Mouse (Mus musculus): ENCODE data around the gene Sesn2. TPM values are rescaled to one million over a fixed set of nuclear protein-coding genes. Genes with fewer than 3 reads are reported as not detected.

Sesn2 gene
- polyA plus RNA-seq, 1 experiment from 2014 or later = 7.7 TPM

DNA sequence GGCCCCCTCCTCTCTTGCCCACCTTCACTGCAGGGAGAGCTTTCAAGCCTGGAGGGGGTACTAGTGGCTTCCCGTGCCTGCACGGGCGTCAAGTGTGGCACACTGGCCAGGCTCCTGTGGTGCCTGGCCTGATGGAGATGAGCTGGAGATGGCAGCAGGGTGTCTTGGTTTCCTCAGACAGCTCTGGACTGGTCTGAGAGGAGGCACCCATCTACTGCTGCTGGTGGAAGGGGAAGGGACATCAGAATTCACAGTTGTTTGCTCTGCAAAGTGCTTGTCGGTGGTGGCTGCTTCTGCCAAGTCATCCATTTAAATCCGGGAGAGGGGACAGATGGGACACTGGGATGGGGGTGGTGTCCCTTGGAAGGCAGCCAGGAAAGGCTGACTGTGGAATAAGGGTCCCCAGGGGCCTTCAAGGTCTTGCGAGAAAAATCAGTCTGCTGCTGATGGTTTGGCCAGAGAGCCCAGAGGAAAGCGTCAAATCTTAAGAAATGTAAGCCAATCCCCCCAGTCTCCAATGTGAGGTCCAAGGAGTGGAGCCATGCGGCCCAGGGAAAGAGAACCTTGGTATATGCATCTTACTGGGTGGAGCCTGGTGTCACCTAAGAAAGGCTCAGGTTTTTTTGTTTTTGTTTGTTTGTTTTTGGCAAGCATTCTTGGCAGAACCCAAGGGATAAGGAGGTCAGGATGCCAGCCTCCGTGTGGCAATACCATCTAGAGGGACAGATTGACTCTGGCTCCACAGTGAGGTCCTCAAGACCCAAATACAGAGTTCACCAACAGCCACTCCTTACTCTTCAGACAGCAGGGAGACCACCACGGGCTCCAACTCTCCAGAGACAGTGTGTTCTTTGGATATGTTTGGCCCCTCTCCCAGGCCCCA lies 17.9 kb downstream of the Sesn2 start:
- Histone ChIP-seq H3K9ac (ENCODE audit: low read length) (no peak overlapping the region), H3K27me3 (ENCODE audit: control insufficient read depth, insufficient read depth, low read length) (no peaks in the 10 kb centered on the region), H3K9me3 (ENCODE audit: control insufficient read depth, low read length) (no peaks in the 10 kb centered on the region), H3K4me1 (ENCODE audit: control insufficient read depth, insufficient read depth, low read length) (0 out of 2 replicates have a peak, but pooled peaks cover 3% of the 10 kb centered on the region), H3K27ac (replicated peaks; ENCODE audit: low read depth, low read length) (no peak overlapping the region), H3K4me2 (ENCODE audit: low read depth, severe bottlenecking) (no peak overlapping the region), H3K4me3 (ENCODE audit: low read depth, low read length) (no peak overlapping the region), H3K36me3 (ENCODE audit: control insufficient read depth, insufficient read depth, low read length) (peaks cover 2% of the 10 kb centered on the region; the same call in 1 of the 2 replicates)
- no peak for DNase-seq (ENCODE audit: low spot score)
- ATAC-seq (ENCODE audit: insufficient number of reproducible peaks, low FRiP score, low TSS enrichment, low read depth) = no peak
- WGBS = 84% methylated on average over 10 of the region's 10 CpGs

DNA sequence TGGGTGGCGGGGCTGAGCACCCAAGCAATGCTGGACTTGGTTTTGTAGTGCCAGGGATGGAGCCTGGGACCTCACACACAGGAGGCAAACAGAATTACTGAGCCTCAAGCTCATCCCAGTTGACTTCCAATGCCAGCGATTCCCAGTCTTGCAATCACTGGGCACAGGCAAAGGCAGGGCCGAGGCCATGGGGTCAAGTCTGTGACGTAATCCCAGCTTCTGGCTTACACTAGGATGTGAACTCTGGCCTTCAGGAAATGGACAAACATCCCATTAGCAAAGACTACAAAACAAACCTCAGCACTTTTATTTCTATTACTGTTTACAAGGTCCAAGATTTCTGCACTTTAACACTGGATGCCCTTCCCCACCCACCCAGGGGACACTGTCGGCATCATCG lies 18.6 kb downstream of the Sesn2 start:
- no peak for ATAC-seq (ENCODE audit: insufficient number of reproducible peaks, low FRiP score, low TSS enrichment, low read depth)
- Histone ChIP-seq H3K27me3 (ENCODE audit: control insufficient read depth, insufficient read depth, low read length) (no peaks in the 10 kb centered on the region), H3K36me3 (ENCODE audit: control insufficient read depth, insufficient read depth, low read length) (peaks cover 2% of the 10 kb centered on the region; the same call in 1 of the 2 replicates), H3K9ac (ENCODE audit: low read length) (no peak overlapping the region), H3K4me2 (ENCODE audit: low read depth, severe bottlenecking) (no peak overlapping the region), H3K4me1 (ENCODE audit: control insufficient read depth, insufficient read depth, low read length) (0 out of 2 replicates have a peak, but pooled peaks cover 3% of the 10 kb centered on the region), H3K4me3 (ENCODE audit: low read depth, low read length) (no peak overlapping the region), H3K27ac (replicated peaks; ENCODE audit: low read depth, low read length) (no peak overlapping the region), H3K9me3 (ENCODE audit: control insufficient read depth, low read length) (no peaks in the 10 kb centered on the region)
- no peak for DNase-seq (ENCODE audit: low spot score)
- 86% methylated on average over 6 of the region's 6 CpGs for WGBS

DNA sequence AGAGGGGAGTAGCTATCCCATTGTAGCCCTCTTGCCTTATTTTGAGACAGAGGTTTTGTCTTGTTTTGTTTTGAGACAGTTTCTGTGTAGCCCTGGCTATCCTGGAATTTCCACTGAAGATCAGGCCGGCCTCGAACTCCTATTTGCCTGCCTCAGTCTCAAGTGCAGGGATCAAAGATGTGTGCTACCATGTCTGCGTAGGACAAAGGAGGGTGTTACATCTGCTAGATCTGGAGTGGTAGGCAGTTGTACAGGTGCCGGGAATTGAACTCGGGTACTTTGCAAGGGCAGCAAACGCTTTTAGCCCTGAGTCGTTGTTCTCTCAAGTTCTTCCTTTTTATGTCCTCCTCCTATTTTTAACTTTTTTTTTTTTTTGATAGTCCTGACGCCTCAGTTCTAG lies 19.2 kb downstream of the Sesn2 start:
- 0 out of 2 replicates have a peak, but pooled peaks cover 3% of the 10 kb centered on the region for H3K4me1 ChIP-seq (ENCODE audit: control insufficient read depth, insufficient read depth, low read length)
- H3K9me3 ChIP-seq (ENCODE audit: control insufficient read depth, low read length) = no peaks in the 10 kb centered on the region
- H3K27ac ChIP-seq (replicated peaks; ENCODE audit: low read depth, low read length) = no peak overlapping the region
- WGBS = 94% methylated on average over 8 of the region's 8 CpGs
- H3K9ac ChIP-seq (ENCODE audit: low read length) = no peak overlapping the region
- no peaks in the 10 kb centered on the region for H3K27me3 ChIP-seq (ENCODE audit: control insufficient read depth, insufficient read depth, low read length)
- H3K36me3 ChIP-seq (ENCODE audit: control insufficient read depth, insufficient read depth, low read length) = peaks cover 2% of the 10 kb centered on the region; the same call in 1 of the 2 replicates
- no peak for ATAC-seq (ENCODE audit: insufficient number of reproducible peaks, low FRiP score, low TSS enrichment, low read depth)
- H3K4me3 ChIP-seq (ENCODE audit: low read depth, low read length) = no peak overlapping the region
- no peak for DNase-seq (ENCODE audit: low spot score)
- no peak overlapping the region for H3K4me2 ChIP-seq (ENCODE audit: low read depth, severe bottlenecking)

DNA sequence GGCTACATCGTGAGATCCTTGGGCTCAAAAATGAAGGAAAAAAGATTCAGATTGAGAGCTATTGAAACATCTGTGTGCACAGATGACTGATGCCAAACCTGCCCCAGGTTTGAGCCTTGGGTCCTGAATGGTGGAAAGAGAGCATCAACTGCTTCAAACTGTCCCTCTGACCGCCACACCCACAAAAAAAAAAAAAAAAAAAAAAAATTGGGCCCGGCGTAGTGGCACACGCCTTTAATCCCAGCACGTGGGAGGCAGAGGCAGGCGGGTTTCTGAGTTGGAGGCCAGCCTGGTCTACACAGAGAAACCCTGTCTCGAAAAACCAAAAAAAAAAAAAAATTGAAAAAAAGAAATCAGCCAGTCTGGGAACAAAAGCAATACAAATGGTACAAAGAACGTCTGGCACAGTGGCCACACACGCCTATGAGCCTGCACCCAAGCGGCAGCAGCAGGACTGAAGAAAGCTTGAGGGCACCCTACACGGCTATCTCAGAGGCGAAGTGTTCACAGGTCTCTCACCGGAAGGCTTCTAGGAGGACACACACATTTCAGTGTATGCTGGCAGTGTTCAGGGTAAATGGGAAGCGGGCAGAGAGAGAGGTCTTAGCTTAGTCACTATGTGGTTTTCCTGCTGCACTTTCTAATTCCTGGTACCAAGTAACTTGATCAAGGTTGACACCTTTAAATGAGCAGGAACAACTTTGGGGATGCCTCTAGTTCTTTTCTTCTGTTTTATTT lies 19.9 kb downstream of the Sesn2 start:
- H3K27me3 ChIP-seq (ENCODE audit: control insufficient read depth, insufficient read depth, low read length) = no peaks in the 10 kb centered on the region
- no peak overlapping the region for H3K9ac ChIP-seq (ENCODE audit: low read length)
- 0 out of 2 replicates have a peak, but pooled peaks cover 3% of the 10 kb centered on the region for H3K4me1 ChIP-seq (ENCODE audit: control insufficient read depth, insufficient read depth, low read length)
- H3K36me3 ChIP-seq (ENCODE audit: control insufficient read depth, insufficient read depth, low read length) = peaks cover 2% of the 10 kb centered on the region; the same call in 1 of the 2 replicates
- WGBS = 93% methylated on average over 15 of the region's 15 CpGs
- ATAC-seq (ENCODE audit: insufficient number of reproducible peaks, low FRiP score, low TSS enrichment, low read depth) (no peak), DNase-seq (ENCODE audit: low spot score) (no peak)
- no peak overlapping the region for H3K4me2 ChIP-seq (ENCODE audit: low read depth, severe bottlenecking)
- no peaks in the 10 kb centered on the region for H3K9me3 ChIP-seq (ENCODE audit: control insufficient read depth, low read length)
- H3K4me3 ChIP-seq (ENCODE audit: low read depth, low read length) = no peak overlapping the region
- H3K27ac ChIP-seq (replicated peaks; ENCODE audit: low read depth, low read length) = no peak overlapping the region

DNA sequence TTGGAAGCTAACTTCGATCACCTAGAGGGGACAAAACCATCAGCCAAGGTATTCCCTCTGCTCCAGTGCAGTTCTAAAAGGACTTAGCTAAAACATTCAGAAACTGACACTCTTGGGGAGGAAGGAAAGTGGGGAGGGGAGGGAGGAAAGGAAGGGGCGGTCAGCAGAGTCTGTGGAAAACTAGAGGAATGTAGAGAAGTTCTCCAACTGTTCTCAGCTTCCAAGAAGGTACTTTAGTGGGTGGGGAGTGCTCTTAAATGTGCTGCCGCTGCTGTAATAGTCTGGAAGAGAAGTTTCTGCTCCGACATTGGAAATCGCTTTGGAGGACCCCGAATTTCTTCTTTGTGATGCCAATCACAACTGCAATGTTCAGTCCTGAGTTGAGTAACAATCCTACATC lies 21.3 kb downstream of the Sesn2 start:
- no peaks in the 10 kb centered on the region for H3K4me1 ChIP-seq (ENCODE audit: control insufficient read depth, insufficient read depth, low read length)
- no peaks in the 10 kb centered on the region for H3K27me3 ChIP-seq (ENCODE audit: control insufficient read depth, insufficient read depth, low read length)
- ATAC-seq (ENCODE audit: insufficient number of reproducible peaks, low FRiP score, low TSS enrichment, low read depth) (no peak), DNase-seq (ENCODE audit: low spot score) (no peak)
- H3K9me3 ChIP-seq (ENCODE audit: control insufficient read depth, low read length) = no peaks in the 10 kb centered on the region
- H3K27ac ChIP-seq (replicated peaks; ENCODE audit: low read depth, low read length) = no peak overlapping the region
- 0 out of 2 replicates have a peak, but pooled peaks cover 2% of the 10 kb centered on the region for H3K36me3 ChIP-seq (ENCODE audit: control insufficient read depth, insufficient read depth, low read length)
- no peak overlapping the region for H3K4me2 ChIP-seq (ENCODE audit: low read depth, severe bottlenecking)
- no peak overlapping the region for H3K4me3 ChIP-seq (ENCODE audit: low read depth, low read length)
- H3K9ac ChIP-seq (ENCODE audit: low read length) = no peak overlapping the region
- 64% methylated on average over 6 of the region's 6 CpGs for WGBS

DNA sequence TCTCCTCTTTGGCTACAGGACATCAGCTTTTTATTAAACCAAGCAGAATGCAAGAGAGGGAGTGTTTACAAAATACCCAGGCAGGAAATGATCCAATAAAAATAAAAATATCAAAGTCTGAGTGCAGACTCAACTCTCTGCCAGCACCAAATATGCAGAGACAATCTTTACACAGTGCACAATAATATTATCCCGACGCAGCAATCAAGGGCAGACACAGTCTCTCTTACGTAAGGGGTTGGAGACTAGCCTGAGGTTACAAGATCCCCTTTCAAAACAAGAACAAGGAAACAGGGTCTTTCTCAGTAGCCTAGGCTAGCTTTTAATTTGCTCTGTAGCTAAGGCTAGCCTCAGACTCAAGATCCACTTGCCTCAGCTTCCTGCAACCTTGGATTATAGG lies 21.8 kb downstream of the Sesn2 start:
- WGBS = 85% methylated on average over 3 of the region's 3 CpGs
- no peak overlapping the region for H3K9ac ChIP-seq (ENCODE audit: low read length)
- ATAC-seq (ENCODE audit: insufficient number of reproducible peaks, low FRiP score, low TSS enrichment, low read depth) = no peak

DNA sequence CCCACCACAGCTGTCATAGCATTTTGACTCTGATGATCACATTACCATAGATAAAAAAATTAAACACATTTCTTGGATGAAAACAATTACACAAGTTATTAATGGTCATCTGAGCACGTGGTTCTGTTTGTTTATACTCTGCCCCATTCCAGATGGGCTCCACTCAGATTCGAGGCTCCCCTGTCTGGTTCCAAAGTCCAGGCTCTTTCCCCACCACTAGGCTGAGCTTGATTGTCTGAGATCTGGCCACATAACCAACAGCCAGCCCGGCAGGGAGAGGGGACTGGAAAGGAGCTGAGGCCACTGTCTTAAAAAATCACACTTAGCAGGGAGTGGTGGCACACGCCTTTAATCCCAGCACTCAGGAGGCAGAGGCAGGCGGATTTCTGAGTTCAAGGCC lies 25.5 kb downstream of the Sesn2 start:
- ATAC-seq (ENCODE audit: insufficient number of reproducible peaks, low FRiP score, low TSS enrichment, low read depth) = no peak
- H3K4me3 ChIP-seq (ENCODE audit: low read depth, low read length) = no peak overlapping the region
- no peak overlapping the region for H3K9ac ChIP-seq (ENCODE audit: low read length)
- no peaks in the 10 kb centered on the region for H3K36me3 ChIP-seq (ENCODE audit: control insufficient read depth, insufficient read depth, low read length)
- WGBS = 66% methylated on average over 5 of the region's 5 CpGs
- no peaks in the 10 kb centered on the region for H3K4me1 ChIP-seq (ENCODE audit: control insufficient read depth, insufficient read depth, low read length)
- no peak for DNase-seq (ENCODE audit: low spot score)
- no peak overlapping the region for H3K27ac ChIP-seq (replicated peaks; ENCODE audit: low read depth, low read length)
- no peaks in the 10 kb centered on the region for H3K9me3 ChIP-seq (ENCODE audit: control insufficient read depth, low read length)
- no peak overlapping the region for H3K4me2 ChIP-seq (ENCODE audit: low read depth, severe bottlenecking)
- H3K27me3 ChIP-seq (ENCODE audit: control insufficient read depth, insufficient read depth, low read length) = no peaks in the 10 kb centered on the region

More for the DNA sequence above, 21.8 kb downstream of the Sesn2 start:
- H3K4me2 ChIP-seq (ENCODE audit: low read depth, severe bottlenecking) = no peak overlapping the region
- DNase-seq (ENCODE audit: low spot score) = no peak
- no peaks in the 10 kb centered on the region for H3K9me3 ChIP-seq (ENCODE audit: control insufficient read depth, low read length)
- H3K27ac ChIP-seq (replicated peaks; ENCODE audit: low read depth, low read length) = no peak overlapping the region
- no peaks in the 10 kb centered on the region for H3K27me3 ChIP-seq (ENCODE audit: control insufficient read depth, insufficient read depth, low read length)
- H3K36me3 ChIP-seq (ENCODE audit: control insufficient read depth, insufficient read depth, low read length) = no peaks in the 10 kb centered on the region
- no peak overlapping the region for H3K4me3 ChIP-seq (ENCODE audit: low read depth, low read length)
- H3K4me1 ChIP-seq (ENCODE audit: control insufficient read depth, insufficient read depth, low read length) = no peaks in the 10 kb centered on the region

DNA sequence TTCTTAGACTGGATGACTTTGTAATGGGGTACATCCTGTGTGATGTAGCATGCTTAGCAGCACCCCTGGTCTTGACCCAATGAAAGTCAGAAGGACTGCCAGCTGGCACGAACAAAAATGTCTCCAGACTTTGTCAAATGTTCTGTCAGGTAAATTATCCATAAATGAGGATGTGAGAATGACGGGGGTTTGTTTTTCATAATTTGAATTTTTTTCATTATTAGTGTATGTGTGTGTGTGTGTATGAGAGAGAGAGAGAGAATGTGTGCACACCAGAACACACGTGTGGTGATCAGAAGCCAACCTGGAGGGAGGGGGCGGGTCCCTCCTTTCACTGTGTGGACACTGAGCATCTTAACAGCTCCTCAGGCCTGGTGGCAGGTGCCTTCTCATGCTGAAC lies 26.1 kb downstream of the Sesn2 start:
- H3K36me3 ChIP-seq (ENCODE audit: control insufficient read depth, insufficient read depth, low read length) = no peaks in the 10 kb centered on the region
- ATAC-seq (ENCODE audit: insufficient number of reproducible peaks, low FRiP score, low TSS enrichment, low read depth) (no peak), DNase-seq (ENCODE audit: low spot score) (no peak)
- no peak overlapping the region for H3K4me2 ChIP-seq (ENCODE audit: low read depth, severe bottlenecking)
- H3K4me3 ChIP-seq (ENCODE audit: low read depth, low read length) = no peak overlapping the region
- 84% methylated on average over 4 of the region's 4 CpGs for WGBS
- no peaks in the 10 kb centered on the region for H3K27me3 ChIP-seq (ENCODE audit: control insufficient read depth, insufficient read depth, low read length)
- H3K4me1 ChIP-seq (ENCODE audit: control insufficient read depth, insufficient read depth, low read length) = no peaks in the 10 kb centered on the region
- H3K9ac ChIP-seq (ENCODE audit: low read length) = no peak overlapping the region
- no peak overlapping the region for H3K27ac ChIP-seq (replicated peaks; ENCODE audit: low read depth, low read length)
- no peaks in the 10 kb centered on the region for H3K9me3 ChIP-seq (ENCODE audit: control insufficient read depth, low read length)

All from limb, embryonic 11.5 days (tissue).